Mouse (Mus musculus): Measurements from ENCODE around the gene Agpat1.

DNA sequence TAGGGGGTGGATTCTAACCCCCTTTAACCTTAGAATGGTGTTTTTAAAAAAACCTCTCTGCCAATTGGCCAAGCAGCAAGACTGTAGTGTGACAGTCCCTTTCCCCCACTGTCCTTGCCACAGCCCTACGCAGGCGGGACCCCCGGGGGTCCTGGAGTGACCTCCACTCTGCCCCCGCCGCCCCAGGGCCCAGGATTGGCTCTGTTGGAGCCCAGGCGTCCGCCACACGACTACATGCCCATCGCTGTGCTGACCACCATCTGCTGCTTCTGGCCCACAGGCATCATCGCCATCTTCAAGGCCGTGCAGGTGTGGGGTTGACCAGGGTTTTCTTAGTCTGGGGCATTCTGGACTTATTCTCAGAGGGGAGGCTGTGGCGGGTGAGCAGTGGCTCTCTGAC lies 27.6 kb downstream of the Agpat1 start:
- no peak for TF ChIP-seq POU5F1 (IDR thresholded peaks at IDR 0.05; ENCODE audit: borderline replicate concordance, low read length)
- TF ChIP-seq CTCF (conservative IDR thresholded peaks at IDR 0.05; ENCODE audit: low read length) = no peak

Measured in E14TG2a.4 (cell line).